Mouse (Mus musculus): Measurements from ENCODE around the gene Cstb. TPM values are rescaled to one million over a fixed set of nuclear protein-coding genes. Genes with fewer than 3 reads are reported as not detected.

The Cstb gene
- total RNA-seq, 2 experiments from 2014 or later, result 33.8 to 37.4 TPM

DNA sequence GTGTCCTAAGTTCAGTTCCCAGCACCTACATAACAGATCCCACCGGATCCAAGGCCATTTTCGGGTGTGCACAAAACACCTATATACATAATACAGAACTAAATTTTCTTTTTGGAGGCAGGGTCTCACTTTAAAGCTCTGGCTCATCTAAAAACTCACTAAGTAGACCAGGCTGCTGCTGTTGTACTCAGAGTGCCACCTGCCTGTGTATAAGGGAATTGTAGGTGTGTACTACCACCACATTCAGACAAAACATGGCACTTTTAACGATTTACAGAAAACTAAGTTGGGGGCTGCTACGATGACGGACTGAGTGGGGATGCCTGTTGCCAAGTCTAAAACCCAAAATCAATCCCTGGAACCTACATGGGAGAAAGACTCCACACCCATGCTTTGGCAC, 25.3 kb downstream of the Cstb start:
- DNase-seq (ENCODE audit: extremely low spot score in 1 of 2, low spot score in 2 of 2), result no peak
- intact Hi-C loops (cut with DNase I), result no loop called here

DNA sequence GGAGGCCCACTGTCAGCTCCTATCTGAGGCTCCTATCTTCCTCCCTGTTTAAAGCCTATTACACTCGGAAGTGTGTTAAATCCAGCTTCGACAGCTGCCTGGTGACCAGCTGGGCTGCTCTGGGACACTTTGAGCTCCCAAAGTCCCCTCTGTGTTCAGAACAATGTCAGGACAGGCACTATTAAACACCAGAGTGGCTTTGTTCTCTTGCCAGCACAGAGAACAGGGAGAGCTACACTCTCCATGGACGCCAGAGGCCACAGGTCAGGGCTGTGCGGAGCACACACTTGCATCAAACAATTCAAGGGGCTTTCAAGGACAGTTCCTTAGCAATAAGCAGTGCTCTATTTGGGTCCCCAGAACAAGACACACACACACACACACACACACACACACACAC, 27.2 kb downstream of the Cstb start:
- intact Hi-C loops (cut with DNase I), result no loop called here
- peak in 1 of 2 experiments; percentile 76 for DNase-seq (ENCODE audit: extremely low spot score in 1 of 2, low spot score in 2 of 2)

DNA sequence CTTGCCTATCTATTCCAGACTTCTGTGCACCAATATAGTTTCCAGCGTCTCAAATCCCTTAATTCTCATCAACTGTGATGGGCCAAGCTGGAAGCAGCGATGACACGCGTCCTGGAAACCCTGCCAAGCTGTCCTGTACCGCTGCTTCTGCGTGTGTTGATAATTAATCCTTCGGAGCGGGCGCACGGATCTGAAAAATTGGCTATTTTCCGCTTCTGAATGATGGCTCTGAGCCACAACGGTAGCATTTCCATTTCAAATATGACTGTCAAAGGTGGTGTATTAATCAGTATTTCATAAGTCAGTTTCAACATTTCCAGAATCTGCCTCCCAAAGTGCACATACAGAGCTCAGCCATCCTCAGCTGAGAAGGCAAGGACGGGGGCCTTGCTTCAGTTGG, 31.2 kb downstream of the Cstb start:
- DNase-seq (ENCODE audit: extremely low spot score in 1 of 2, low spot score in 2 of 2), result no peak

DNA sequence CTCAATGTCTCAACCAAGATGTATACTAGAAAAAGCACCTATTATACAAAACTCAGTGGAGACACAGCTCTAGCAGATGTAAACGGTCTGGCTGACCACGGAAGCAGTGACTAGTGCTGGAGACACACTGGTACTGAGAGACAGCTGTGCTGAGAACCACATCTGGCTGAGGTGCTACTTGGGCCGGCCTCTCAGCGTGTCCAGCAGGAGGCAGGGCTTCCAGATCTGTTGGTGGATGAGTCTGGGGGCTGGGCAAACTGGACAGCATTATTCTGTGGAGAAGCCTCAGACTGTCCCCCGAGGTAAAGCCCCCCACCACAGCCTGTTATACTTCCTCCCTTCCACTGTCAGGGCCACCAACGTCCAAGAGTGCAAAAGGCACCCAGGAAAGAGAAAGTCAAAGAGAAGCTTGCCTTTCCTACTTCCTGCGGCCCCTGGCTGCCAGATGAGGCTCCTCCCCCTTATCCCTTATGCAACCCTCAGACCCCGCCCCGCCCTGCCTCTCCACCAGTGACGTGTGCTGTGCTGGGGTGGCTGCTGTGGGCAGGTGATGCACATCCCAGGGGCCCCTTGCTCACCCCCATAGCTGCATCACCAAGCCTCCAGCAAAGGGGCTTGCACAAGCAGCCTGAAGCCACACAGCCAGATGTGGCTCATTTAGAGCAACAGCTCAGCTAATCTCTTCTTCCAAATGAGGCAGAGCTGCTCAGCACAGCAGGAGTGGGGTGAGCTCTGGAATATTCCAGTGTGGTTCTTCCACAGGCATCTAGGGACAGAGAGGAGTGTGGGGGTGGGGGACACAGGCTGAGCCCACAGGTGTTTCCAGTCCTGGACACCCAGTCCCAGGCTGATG, 32.3 kb downstream of the Cstb start:
- DNase-seq (ENCODE audit: extremely low spot score in 1 of 2, low spot score in 2 of 2), result peak in 1 of 2 experiments; percentile 82

More for the DNA sequence above, 31.2 kb downstream of the Cstb start:
- intact Hi-C loops (cut with DNase I), result no loop called here

DNA sequence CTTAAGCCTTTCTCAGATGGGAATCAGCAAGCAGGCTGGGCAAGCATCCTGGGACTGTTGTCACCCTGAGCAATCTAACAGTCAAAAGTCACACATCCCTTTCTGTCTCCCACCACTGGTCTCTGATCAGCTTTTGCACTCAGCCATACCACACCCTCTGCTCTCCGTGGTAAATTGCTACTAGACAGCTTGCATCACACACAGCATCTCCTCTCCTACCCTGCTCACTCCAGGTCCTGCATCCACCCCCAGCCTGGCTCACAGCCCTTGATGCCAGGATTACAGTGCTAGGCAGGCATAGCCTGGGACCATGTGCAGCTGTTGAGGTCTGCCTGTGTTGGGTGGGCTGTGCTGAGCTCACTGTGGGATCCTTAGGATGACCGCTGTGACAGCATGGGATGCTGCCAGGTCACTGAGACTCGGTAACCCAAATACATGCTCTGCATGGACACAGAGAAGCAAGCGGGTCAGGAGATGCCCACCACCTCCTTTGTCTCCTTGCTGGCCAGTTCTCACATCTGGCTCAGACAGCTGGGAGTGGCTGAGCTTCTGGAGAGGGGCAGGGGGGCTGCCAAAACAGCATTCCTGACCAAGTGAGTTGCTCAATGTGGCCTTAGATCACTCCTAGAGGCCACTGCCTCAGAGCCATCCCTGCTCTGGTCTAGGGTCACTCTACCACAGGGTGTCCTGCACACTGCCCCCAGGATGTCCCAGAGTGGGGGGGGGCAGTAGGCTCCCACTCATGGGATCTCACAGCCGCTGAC, 33.1 kb downstream of the Cstb start:
- DNase-seq (ENCODE audit: extremely low spot score in 1 of 2, low spot score in 2 of 2), result peak in 1 of 2 experiments; percentile 54
- intact Hi-C loops (cut with DNase I), result no loop called here

More for the DNA sequence above, 32.3 kb downstream of the Cstb start:
- intact Hi-C loops (cut with DNase I), result no loop called here

DNA sequence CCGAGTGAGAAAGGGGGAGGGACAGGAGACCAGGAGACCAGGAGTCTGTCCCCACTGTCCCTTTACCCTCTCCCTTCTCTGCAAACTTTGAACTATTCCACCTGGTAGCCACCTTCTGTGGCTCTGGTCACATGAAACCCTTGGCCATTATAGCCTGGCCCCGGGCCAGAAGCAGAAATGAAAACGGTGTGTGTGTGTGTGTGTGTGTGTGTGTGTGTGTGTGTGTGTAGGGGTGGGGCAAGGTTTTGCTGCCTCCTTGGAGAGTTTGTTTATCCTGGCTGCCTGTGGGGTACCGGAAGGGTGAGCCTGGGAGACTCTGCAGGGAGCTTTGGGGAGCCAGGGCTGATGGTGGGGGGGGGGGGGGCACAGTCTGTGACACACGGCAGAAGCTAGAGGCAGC, 35.0 kb downstream of the Cstb start:
- peak in 1 of 2 experiments; percentile 71 for DNase-seq (ENCODE audit: extremely low spot score in 1 of 2, low spot score in 2 of 2)
- intact Hi-C loops (cut with DNase I), result no loop called here

DNA sequence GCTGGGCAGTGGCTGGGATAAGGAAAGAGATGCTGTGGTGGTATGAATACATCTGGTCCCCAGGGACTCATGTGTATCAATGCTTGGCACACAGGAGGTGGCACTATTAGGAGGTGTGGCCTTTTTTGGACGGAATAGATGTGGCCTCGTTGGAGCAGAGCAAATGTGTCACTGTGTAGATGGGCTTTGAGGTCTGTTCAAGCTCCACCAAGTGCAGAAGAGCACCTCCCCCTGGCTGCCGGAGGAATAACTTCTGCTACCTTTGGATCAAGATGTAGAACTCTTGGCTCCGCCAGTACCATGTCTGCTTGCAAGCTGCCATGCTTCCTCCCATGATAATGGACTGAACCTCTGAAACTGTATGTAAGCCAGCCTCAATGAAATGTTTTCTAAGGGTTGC, 36.3 kb downstream of the Cstb start:
- intact Hi-C loops (cut with DNase I), result no loop called here
- no peak for DNase-seq (ENCODE audit: extremely low spot score in 1 of 2, low spot score in 2 of 2)

DNA sequence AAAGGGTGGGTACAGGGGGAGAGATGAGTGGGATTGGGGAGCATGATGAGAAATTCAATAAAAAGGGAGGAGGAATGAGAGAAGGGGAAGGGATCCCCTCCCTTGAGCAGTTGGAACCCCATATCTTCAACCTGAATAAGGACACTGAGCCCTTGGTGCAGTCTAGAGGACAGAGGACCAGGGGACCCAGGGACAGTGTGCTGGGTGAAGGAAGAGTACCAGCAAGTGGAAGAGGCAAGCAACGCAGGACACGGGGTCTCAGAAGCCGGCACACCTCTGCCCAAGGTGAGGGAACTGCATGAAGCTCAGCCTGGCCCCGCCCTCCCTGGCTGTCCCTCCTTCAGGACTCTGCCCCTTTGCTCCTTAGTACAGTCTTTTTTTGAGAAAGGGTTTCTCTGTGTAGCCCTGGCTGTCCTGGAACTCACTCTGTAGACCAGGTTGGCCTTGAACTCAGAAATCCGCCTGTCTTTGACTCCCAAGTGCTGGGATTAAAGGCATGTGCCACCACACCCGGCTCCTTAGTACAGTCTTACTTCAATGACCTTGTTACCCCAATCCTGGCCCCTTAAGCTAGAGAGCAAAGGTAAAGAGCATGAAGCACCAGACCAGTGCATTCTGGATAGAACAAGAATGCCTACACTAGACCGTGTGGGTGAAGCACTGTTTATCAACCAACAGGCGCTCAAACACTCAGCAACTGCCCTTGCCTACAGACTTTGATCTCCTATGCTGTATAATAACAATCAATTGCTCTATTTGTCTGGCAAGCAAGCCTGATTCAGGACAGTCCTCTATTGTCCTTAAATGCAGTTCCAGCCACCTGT, 37.7 kb downstream of the Cstb start:
- no peak for DNase-seq (ENCODE audit: extremely low spot score in 1 of 2, low spot score in 2 of 2)
- intact Hi-C loops (cut with DNase I), result no loop called here

DNA sequence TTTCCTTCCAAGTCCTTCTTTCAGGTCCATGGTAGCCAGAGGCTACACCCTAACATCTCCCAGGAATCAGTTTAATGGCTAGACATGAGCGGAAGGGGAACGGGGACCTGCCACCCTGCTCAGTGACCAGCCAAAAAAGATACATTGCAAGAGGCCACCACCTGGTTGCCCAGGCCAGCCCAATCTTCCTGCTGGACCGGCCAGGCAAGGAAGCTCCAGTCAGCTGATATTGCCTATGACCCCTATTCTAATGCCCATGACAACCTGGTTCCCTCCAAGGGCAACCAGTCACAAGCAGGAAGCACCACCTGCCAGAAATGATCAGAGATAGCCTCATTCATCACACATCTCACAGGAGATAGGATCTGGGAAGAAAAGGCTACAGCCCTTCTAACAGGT, 38.3 kb downstream of the Cstb start:
- intact Hi-C loops (cut with DNase I), result no loop called here
- DNase-seq (ENCODE audit: extremely low spot score in 1 of 2, low spot score in 2 of 2), result no peak

DNA sequence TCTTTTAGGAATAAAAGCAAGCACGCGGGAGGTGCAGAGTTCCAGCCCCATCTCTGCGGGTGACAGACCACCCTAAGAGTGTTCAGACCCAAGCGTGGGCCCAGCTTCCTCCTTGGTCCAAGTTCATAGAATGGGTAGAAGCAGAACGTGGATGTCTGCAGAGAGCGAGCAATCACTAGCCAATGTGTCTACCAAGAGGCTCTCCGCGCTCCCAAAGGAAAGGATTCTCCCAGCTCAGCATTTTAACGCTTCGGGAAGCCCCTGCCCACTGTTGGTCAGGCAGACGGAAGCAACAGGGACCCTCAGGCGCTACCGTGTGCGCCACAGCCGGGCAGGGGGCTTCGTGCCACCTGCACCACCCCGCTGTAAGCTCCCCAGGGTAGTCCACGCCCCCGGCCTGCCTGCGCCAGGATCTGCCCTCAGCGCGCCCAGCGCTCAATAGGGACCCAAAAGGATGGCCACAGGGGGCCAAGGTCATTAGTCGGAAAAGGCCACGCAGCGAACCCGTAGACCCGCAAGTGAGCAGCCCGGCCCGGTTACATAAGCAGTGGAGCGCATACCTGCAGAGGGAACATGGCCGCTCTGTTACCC, 38.8 kb downstream of the Cstb start:
- no peak for DNase-seq (ENCODE audit: extremely low spot score in 1 of 2, low spot score in 2 of 2)
- intact Hi-C loops (cut with DNase I), result no loop called here

DNA sequence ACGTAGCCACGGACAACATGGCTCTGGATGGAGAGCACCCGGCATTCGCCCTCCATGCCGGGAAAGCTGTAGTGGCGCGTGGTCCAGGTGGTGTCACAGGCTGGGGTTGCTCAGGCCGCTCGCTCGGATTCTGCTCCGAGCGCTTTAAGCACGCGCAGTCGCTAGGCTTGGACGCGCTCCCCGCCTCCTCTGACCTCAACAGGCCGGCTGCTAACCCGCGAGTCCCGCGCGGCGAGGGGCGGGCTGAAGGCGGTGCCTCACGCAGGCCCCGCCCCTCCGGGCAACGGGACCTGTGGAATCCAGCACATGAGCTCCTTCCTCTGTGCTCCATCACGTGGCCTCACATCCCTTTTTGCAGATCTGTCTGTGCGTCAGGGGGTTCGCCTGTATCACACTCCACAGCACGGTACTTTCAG, 39.3 kb downstream of the Cstb start, which contains the start of gene Pdxk:
TSS of gene Pdxk (minus strand) at position 184 of the 416 bp plus-strand sequence.
- intact Hi-C loops (cut with DNase I), result no loop called here
- DNase-seq (ENCODE audit: extremely low spot score in 1 of 2, low spot score in 2 of 2), result peak; percentile 90 to 96

DNA sequence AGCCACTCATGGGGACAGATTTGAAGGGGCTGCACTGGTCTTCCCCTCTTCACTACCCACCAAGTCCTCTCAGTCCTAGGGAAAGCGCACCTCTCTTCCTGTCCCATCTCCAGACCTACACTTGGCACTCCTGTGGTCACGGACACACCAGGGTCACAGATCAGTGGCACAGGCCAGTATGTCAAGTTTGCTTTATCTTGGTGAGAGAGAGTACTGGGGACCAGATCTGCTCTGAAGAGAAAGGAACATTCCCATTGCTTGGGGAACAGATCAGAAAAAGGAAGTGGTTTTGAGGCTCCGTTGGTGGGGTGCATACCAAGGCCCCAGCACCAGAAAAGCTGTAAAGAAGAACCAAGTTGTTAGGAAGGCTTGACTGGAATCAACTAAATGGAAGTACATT, 40.0 kb downstream of the Cstb start:
- DNase-seq (ENCODE audit: extremely low spot score in 1 of 2, low spot score in 2 of 2), result no peak
- intact Hi-C loops (cut with DNase I), result no loop called here

DNA sequence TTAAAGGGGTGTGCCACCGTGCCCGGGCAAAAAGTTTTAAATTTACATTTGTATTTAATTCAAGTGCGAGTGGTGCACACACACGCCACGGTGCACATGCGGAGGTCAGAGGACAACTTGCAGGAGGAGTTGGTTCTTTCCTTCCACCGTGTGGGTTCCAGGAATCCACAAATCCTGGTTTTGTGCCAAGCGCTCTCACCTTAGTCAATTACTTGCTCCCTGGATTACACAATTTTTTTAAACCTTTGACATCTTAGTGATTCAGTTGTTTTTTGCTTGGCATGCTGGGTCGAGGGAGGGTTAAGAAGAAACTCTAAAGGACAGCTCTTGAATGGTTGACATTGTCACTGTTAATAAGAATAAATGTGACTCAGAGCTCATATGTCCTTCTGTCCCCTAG, 41.2 kb downstream of the Cstb start:
- intact Hi-C loops (cut with DNase I), result no loop called here
- no peak for DNase-seq (ENCODE audit: extremely low spot score in 1 of 2, low spot score in 2 of 2)

DNA sequence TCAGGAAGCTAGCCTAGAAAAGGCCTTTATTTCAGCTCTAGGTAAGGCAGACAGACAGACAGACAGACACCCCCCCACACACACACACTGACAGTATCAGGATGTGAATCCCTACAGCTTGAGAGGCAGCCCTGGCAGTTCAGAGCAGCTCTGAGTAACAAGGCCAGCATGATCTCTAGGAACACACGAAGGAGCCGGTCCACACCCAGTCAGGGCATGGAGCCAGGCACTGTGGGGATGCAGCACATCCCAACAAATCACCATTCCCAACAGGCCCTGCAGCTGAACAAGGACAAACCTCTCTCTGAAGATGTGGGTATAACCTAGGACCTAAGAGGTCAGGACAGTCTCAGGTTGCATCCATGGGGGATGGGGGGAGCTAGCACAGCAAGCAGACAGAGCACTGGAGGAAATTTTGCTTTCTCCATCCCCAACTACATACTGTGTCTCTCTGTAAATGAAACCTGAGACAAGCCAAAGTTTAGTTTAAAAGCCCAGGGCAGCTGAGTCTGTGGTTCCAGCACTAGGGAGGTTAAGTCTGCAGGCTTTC, 42.4 kb downstream of the Cstb start:
- DNase-seq (ENCODE audit: extremely low spot score in 1 of 2, low spot score in 2 of 2), result peak in 1 of 2 experiments; percentile 87
- intact Hi-C loops (cut with DNase I), result no loop called here

DNA sequence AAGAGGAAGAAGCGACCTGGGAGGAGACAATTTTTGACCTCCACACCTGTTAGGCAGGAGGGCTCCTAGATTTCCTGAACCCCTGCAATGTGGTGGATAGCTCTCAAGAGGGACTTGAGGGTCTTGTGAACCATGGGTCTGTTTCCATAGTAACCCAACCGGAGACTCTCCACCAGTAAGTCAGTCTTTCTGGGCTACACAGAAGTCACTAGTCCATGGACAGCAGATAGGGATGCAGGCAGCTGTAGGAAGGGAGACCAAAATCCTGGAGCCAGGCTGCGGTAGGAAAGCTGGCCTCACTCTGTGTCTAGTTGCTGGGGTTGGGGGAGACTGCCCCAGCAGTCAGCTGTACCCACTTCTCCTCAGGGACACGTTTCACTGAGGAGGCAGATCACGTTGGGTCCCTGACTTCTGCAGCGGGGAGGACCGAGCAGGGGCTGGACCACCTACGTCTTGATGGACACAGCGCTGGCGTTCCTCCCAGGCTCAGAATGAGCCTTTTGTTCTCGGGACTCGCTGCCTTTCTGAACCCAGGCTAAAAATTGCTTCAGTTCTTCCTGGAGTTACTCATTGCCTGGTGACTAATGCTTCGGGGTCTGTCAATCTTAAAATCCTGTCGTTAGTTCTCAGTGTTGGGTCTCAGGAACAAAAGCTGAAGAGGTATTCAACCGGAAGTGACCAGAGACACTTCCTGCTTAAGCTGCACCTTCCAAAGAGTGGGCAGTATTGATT, 45.3 kb downstream of the Cstb start:
- intact Hi-C loops (cut with DNase I), result no loop called here
- DNase-seq (ENCODE audit: extremely low spot score in 1 of 2, low spot score in 2 of 2), result peak in 1 of 2 experiments; percentile 70

DNA sequence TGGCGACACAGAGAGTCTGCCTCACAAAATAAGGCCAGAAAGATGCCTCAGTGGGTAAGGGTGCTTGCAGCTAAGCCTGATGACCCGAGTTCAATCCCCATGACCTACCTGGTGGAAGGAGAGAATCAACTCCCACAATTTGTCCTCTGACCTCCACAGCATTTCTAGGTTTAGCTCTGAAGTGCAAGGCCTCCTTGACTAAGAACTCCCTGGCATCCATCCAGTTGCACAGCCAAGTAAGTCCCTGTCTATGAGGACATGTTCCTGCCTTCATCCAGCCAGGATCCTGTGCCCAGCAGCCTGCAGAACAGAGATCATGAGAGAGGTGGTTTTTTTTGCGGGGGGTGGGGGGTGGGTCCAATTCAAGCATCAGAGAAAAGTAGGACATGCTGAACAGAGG, 46.6 kb downstream of the Cstb start:
- intact Hi-C loops (cut with DNase I), result no loop called here
- no peak for DNase-seq (ENCODE audit: extremely low spot score in 1 of 2, low spot score in 2 of 2)

DNA sequence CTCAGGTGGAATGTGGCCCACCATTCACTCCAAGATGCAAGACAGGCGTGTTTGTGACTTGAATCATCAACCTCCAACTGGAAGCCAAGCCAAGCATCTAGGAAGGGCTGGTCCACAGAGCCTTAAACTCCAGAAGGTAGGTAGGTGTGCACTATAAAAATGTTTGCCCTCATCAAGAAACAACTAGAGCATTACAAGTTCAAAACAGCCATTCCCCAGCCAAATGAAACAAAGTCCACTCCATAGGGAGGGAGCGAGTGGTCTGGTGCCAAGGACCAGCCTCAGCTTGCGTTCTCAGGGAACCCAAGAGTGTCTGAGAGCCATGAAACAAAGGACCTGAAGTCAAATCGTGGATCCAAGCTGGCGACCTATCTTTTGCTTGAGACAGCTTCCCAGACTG, 48.0 kb downstream of the Cstb start:
- intact Hi-C loops (cut with DNase I), result no loop called here
- DNase-seq (ENCODE audit: extremely low spot score in 1 of 2, low spot score in 2 of 2), result no peak

DNA sequence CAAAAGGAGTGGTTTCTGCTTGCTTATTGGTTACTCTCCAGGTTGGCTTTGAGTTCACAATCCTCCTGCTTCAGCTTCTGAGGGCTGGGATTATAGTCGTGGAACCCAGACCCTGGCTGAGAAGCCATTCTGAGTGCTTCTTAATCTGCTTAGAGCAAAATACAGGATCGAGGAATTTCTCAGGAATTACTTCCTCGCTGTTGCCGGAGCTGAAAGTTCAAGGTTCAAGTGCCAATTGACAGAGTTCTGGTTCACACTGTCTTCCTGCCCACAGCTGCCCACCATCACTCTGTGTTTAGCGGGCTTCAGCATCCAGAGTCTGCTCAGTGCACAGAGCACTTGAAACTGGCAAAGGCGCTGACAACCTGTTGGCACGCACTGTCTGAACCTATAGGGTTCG, 49.3 kb downstream of the Cstb start:
- intact Hi-C loops (cut with DNase I), result no loop called here
- DNase-seq (ENCODE audit: extremely low spot score in 1 of 2, low spot score in 2 of 2), result no peak
